Comparison of ENCODE assay signal across 21 mouse cellular contexts in genomic region chr16:35905355-35905754, GRCm38 (mm10). TPM values are rescaled to one million over a fixed set of nuclear protein-coding genes. Genes with fewer than 3 reads are reported as not detected.
A peak's percentile ranks its signal among the peaks of the same experiment; 100 is the strongest.
DNase-seq lines count a peak whose midpoint lies in the region; ATAC-seq lines count a peak whose summit lies in the region.
"Had no signal": no experiment of that assay in that cellular context is flagged by ENCODE, and none has a peak within 500 bp of the region (broad histone marks: within the 10 kb centered on the region; RNA-seq: fewer than 3 reads in every experiment).

No protein-coding gene starts in this region.

- H3K9me3 ChIP-seq in liver, embryonic 12.5 days (replicated peaks), result no peaks in the 10 kb centered on the region; the same call in 1 of the 2 replicates
- 0 out of 2 replicates have a peak, but pooled peaks cover 3% of the 10 kb centered on the region for H3K9me3 ChIP-seq in forebrain, embryonic 10.5 days
- H3K9me3 ChIP-seq: embryonic facial prominence, embryonic 12.5 days; kidney, embryonic 15.5 days; limb, embryonic 10.5 days had no signal

- no peak overlapping the region for H3K4me2 ChIP-seq in liver, embryonic 12.5 days
- H3K4me2 ChIP-seq: embryonic facial prominence, embryonic 12.5 days; hindbrain, embryonic 12.5 days; kidney, embryonic 15.5 days; midbrain, embryonic 11.5 days had no signal

- H3K27ac ChIP-seq in liver, embryonic 12.5 days, result peak overlapping the region; percentile 69; the same call in 1 of the 2 replicates
- H3K27ac ChIP-seq in forebrain, embryonic 10.5 days, result no peak overlapping the region
- H3K27ac ChIP-seq: embryonic facial prominence, embryonic 12.5 days; hindbrain, embryonic 12.5 days; kidney, embryonic 15.5 days; limb, embryonic 10.5 days had no signal

- H3K4me3 ChIP-seq in liver, embryonic 12.5 days, result no peak overlapping the region
- H3K4me3 ChIP-seq in forebrain, embryonic 10.5 days, result no peak overlapping the region
- H3K4me3 ChIP-seq: embryonic facial prominence, embryonic 12.5 days; hindbrain, embryonic 12.5 days; kidney, embryonic 15.5 days; limb, embryonic 10.5 days had no signal

- H3K27me3 ChIP-seq in liver, embryonic 12.5 days (replicated peaks), result no peaks in the 10 kb centered on the region
- H3K27me3 ChIP-seq in forebrain, embryonic 10.5 days (ENCODE audit: poor library complexity, severe bottlenecking), result no peaks in the 10 kb centered on the region
- H3K27me3 ChIP-seq: embryonic facial prominence, embryonic 12.5 days; hindbrain, embryonic 12.5 days; kidney, embryonic 15.5 days had no signal

- intact Hi-C loops in left cerebral cortex, postnatal 25 days (cut with DNase I), result no loop called here

- ATAC-seq in liver, embryonic 12.5 days, result no peak
- ATAC-seq in frontal cortex, adult (ENCODE audit: low TSS enrichment), result no peak
- ATAC-seq: intestine, embryonic 16.5 days had no signal

- peaks cover 19% of the 10 kb centered on the region for H3K4me1 ChIP-seq in liver, embryonic 12.5 days
- no peaks in the 10 kb centered on the region for H3K4me1 ChIP-seq in forebrain, embryonic 10.5 days
- H3K4me1 ChIP-seq: embryonic facial prominence, embryonic 12.5 days; hindbrain, embryonic 12.5 days had no signal

- WGBS in liver, embryonic 12.5 days (ENCODE audit: insufficient replicate concordance), result 71% methylated on average over 3 of the region's 3 CpGs
- 88% methylated on average over 3 of the region's 3 CpGs for WGBS in forebrain, embryonic 10.5 days

- no peak overlapping the region for H3K9ac ChIP-seq in liver, embryonic 12.5 days
- H3K9ac ChIP-seq: embryonic facial prominence, embryonic 12.5 days; hindbrain, embryonic 12.5 days; kidney, embryonic 15.5 days had no signal

- H3K36me3 ChIP-seq in liver, embryonic 12.5 days, result no peaks in the 10 kb centered on the region
- no peaks in the 10 kb centered on the region for H3K36me3 ChIP-seq in forebrain, embryonic 10.5 days (replicated peaks)
- H3K36me3 ChIP-seq: embryonic facial prominence, embryonic 12.5 days; G1E; hindbrain, embryonic 12.5 days; kidney, embryonic 15.5 days; limb, embryonic 10.5 days had no signal

- no peak for DNase-seq in liver
- peak; percentile 18 for DNase-seq in fat pad, adult 2 months (ENCODE audit: extremely low read depth, low read depth, low spot score)
- DNase-seq in naive thymus-derived CD4-positive, alpha-beta T cell, adult 2 months (ENCODE audit: low read depth), result peak; percentile 58
- no peak for DNase-seq in left cerebral cortex, postnatal 25 days (ENCODE audit: low spot score in 2 of 2)
- DNase-seq in forebrain, embryonic 10.5 days (ENCODE audit: extremely low spot score, low spot score), result no peak
- DNase-seq in right cerebral cortex, postnatal 10 days (ENCODE audit: low spot score in 2 of 2), result no peak
- DNase-seq: adrenal gland, adult 8-10 months; cerebellum, adult 11-12 months; heart, postnatal 10 days; layer of hippocampus, postnatal 36 days; lung, adult 18-20 months; right cerebral cortex, postnatal 4 days had no signal

RNA-seq across cellular contexts. Expression of gene Parp9, which starts 32.9 kb away (rescaled TPM):
- 5.7 and 5.8 TPM in 2 replicates for polyA plus RNA-seq in liver, embryonic 12.5 days (2016; fragmentation: Nextera tagmentation; extraction: Ambion mirVana)
- total RNA-seq in left cerebral cortex, postnatal 25 days (2021), result 1 to 10 TPM; 2.6 TPM
- polyA plus RNA-seq in forebrain, embryonic 10.5 days (2016; fragmentation: Nextera tagmentation; extraction: Ambion mirVana), result 3.3 and 3.7 TPM in 2 replicates

RNA-seq across cellular contexts. Expression of gene Dtx3l, which starts 33.6 kb away (rescaled TPM):
- polyA plus RNA-seq in liver, embryonic 12.5 days (2016; fragmentation: Nextera tagmentation; extraction: Ambion mirVana), result 3.4 and 3.5 TPM in 2 replicates
- 1 to 10 TPM; 2.9 to 3.5 TPM for total RNA-seq in left cerebral cortex, postnatal 25 days (2021)
- polyA plus RNA-seq in forebrain, embryonic 10.5 days (2016; fragmentation: Nextera tagmentation; extraction: Ambion mirVana), result 4.6 and 5.1 TPM in 2 replicates

RNA-seq across cellular contexts. Expression of gene Parp14, which starts 34.0 kb away (rescaled TPM):
- 0.81 and 1.2 TPM in 2 replicates for polyA plus RNA-seq in liver, embryonic 12.5 days (2016; fragmentation: Nextera tagmentation; extraction: Ambion mirVana)
- 1 to 10 TPM; 1.1 to 1.4 TPM for total RNA-seq in left cerebral cortex, postnatal 25 days (2021)
- 0.11 and 0.17 TPM in 2 replicates for polyA plus RNA-seq in forebrain, embryonic 10.5 days (2016; fragmentation: Nextera tagmentation; extraction: Ambion mirVana)

Comparison
In these comparisons a context has a peak if more than half of its experiments do, and no peak if none do; other contexts are left out.
1. DNase-seq: peak in fat pad, adult 2 months (single experiment) and naive thymus-derived CD4-positive, alpha-beta T cell, adult 2 months (single experiment); none in liver (single experiment), left cerebral cortex, postnatal 25 days (0 of 2), forebrain, embryonic 10.5 days (single experiment) and right cerebral cortex, postnatal 10 days (0 of 2).